Mouse (Mus musculus): ENCODE measurements at regions not wholly inside any gene's neighbourhood (a gene's known extent, or its start where the extent isn't known, plus 50 kb on each side); places are given as distances from the start of the nearest gene placed in this dataset.

DNA sequence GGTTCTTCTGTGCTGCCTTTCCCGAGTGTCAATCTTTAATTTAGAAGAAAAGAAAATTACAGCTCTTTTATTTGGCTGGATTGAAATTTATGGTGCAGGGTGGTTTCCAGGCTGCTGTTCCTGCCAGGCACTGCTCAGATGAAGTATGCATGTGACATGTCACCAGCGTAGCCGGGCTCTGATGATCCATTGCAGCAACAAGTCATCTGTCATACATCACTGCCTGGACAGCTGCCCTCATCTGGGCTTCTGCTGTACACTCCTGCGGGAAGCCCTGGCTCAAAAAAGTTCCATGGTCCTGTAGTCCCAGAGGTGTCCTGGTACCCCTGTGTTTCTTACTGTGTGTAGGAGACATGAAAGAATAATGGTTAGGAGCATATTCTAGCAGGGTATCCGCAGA lies 773.0 kb downstream of the Kcnj2 start:
- DNase-seq (ENCODE audit: low spot score): no peak

DNA sequence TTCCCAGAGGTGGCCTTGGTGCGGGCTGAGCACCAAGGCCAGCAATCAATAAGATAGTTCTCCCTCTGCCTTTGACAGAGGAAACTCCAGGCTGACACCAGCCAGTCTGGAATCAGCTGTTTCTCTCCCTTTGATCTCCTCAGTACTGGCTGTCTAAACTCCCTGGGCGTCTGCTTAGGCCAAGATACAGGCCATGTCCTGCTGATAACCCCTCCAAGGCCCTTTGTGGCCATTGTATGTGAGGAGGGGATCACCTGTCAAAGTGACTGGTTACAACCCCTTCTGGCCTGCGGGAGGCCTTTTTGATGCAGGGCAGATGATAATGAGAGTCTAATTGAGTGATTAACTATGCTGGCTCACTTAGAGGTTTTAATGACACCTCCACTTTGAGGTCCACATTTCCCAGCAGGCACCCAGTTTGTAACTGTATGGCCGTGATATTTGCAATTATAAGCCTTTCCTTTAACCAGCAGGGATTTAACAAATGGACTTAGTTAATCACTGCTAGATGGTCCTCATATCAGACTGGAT lies 777.8 kb downstream of the Kcnj2 start:
- peak; percentile 67 for DNase-seq (ENCODE audit: low spot score)

DNA sequence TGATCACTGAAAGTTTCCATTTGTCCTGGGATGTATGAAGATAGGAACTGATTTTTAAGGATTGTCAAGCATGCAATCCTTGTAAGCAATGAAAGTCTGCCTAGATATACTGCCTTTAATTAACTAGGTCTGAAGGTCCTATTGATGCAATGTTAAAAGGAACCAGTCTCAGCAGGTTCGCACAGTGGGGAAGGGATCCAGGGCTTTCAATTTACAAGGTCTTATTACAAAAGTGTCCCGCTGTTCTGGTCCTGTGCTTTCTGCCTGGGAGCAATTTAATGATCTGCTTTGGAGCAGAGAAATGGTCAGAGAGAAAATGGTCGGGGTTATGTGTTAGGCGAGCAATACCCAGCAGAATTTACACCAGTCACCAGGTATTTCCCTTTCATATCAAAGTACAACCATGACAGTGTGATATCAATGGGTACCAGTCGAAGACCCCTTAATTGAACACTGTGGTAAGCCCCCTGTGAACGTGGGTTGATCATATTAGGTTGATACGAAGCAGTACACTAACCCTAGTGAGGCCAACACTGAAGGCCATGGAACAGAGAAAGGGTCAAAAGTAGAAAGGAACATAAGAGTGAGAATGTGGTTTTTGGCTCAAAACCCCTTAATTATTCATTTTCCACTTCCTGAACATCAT lies 778.5 kb downstream of the Kcnj2 start:
- DNase-seq (ENCODE audit: low spot score): peak; percentile 42

DNA sequence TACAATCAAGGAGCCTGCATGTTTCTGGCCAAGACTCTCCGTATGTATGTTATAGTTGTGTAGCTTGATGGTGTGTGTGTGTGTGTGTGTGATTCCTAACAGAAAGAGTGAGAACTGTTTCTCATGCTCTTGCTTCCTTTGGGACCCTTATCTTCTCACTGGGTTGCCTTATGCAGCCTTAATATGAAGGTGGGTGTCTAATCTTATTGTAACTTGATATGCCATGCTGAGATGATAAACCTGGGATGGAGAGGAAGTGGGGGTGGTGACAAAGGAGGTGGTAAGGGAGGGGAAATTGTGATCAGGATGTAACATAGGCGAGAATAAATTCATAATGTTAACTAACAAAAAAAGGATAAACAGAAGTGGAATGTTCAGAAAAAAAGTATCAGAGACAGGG lies 791.3 kb downstream of the Kcnj2 start:
- DNase-seq (ENCODE audit: low spot score): no peak

DNA sequence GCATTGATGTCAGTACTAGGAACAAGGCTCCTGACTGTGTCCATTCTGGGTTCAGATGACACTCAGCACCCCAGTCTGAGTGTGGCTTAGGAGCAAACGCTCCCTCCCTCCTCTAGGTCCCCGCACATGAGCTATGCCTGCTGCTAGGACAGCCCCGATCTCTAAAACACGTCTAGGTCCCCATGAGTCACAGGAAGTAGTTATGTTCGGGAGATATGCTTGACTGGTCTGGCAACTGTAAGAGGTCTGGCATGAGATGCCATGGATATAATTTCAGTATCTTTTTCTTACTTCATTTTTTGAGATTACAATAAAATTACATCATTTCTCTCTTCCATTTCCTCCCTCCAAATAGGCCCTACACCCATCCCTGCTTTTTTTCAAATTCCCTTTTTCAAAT lies 792.1 kb downstream of the Kcnj2 start:
- DNase-seq (ENCODE audit: low spot score): no peak

DNA sequence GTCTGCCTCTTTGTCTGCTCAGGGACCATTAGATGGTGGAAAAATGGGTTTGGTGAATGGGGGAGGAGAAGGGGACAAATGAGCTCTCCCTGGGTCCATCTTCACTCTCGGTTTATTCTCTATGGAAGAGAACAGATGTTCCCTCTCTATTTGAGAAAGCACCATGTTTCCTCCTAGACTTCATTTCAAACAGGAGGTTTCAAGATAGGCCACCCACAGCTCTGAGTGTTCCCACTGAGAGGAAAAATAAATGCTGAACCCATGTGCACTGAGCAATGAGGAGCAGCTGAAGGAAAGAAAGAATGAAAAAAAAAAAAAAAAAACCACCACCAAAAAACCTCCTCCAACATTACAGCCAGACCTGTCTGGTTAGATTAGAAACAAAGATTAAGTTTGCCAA lies 799.2 kb downstream of the Kcnj2 start:
- DNase-seq (ENCODE audit: low spot score): peak; percentile 18

DNA sequence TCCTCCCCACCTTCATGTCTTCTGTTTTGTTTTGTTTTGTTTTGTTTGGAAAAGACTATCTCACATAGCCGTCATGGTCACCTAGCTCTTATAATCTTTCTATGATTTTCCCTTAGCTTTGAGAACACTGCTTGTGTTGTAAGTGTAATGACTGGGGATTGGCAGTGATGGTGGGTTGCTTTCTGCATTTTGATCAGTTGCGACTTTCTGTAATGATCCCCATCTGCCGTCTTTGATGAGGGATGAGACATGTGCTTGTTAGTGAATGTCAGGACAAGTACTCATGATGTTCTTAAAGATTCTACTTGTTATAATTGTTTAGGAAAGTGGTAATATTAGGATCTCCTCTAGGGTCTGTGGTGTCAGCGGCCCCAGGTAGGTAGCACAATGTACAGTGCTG lies 809.4 kb downstream of the Kcnj2 start:
- no peak for DNase-seq (ENCODE audit: low spot score)

DNA sequence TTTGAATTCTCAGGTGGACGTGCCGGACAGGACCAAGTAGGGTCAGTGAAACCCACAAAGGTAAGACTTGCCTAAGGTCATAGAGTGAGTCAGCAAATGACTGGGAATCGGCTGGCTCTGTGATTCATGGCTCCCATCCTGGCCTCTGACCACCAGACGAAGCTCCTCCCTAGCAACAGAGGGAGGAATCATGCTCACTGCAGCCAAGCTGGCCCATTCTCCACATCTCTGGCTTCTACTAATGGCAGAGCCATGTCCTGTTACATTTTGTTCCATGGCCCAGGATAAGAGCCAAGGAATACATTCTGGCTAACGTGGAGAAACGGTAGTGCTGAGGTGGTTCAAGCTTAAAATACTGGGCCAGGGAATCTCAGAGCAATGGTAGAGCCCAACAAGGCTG lies 814.2 kb downstream of the Kcnj2 start:
- DNase-seq (ENCODE audit: low spot score): no peak

DNA sequence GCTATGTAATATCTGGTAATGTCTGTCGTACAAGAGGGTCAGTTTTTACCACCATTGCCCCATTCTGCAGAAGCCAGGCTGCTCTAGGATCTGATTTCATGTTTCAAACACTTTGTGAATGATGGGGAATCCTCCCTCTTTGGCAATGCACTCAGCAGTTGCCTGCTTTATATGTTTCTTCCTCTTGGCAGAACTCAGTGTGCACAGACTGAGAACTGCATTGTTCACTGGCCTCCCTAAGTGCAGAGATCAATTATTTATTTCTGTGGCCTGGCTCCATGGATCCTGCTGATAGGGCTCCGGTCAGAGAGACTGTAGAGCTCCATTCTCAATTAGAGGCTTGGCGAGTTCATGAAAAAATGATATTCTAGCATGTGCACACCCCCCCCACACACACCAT lies 824.1 kb downstream of the Kcnj2 start:
- no peak for DNase-seq (ENCODE audit: low spot score)

DNA sequence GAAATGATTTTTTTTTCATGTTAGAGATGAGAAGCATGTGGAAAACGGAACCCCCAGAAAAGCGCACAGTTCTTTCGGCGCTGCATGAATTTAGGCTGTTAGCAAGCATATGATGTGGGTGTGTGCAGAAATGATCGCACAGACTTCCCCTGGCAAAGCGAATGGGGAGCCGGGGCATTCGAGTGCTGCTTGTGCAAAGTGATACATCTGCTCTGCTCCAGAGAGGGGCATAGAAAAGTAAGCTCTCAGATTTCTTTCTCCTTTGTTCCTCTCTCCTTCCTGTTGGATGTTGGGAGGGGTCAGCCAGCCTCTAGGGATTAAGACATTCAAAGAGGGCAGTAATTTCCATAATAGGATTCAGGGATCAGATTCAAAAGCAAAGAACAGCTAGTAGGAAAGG lies 827.9 kb downstream of the Kcnj2 start:
- peak; percentile 72 for DNase-seq (ENCODE audit: low spot score)

DNA sequence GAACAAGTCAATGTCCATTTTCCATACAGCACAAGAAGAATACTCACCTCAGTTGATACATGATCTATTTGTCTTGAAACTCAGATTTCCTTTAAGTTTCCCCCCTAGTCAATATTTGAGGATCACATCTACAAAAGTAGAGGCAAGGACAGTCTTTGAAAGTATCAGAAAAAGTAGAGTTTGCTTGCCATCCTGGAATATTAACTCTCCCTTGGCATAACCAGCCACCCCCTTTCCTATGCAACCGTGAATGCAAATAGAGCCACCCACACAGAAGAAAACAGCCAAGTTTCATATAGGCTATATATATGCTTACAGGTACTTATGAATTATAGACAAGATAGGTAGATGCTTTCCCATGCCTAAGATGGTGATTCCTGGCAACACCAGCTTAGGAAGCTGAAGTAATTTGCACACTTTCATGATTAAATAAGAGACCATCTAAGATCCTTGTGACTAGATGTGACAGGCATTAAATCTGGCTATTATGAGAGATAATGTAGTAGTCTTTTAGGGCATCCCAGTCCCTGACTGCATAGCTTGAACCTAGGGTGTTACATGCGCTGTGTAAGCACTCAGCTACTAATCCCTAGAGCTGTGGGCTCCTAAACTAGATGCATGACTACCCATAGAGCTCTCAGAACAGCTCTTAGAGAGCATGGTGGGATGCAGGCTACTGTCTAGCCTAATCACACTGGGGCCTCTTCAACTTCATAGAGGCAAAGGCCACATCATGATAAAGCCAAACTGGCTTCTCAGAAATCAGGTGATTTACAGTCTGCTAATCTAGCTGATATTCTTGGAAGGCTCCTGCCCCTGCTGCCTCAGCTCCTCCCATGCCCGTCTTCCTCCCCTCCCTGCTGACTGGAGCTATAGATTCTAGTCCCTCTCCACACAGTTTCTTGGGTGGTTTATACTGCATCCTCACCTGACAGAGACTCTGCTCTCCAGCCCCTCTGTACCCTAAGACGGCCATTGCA lies 829.5 kb downstream of the Kcnj2 start:
- no peak for DNase-seq (ENCODE audit: low spot score)

DNA sequence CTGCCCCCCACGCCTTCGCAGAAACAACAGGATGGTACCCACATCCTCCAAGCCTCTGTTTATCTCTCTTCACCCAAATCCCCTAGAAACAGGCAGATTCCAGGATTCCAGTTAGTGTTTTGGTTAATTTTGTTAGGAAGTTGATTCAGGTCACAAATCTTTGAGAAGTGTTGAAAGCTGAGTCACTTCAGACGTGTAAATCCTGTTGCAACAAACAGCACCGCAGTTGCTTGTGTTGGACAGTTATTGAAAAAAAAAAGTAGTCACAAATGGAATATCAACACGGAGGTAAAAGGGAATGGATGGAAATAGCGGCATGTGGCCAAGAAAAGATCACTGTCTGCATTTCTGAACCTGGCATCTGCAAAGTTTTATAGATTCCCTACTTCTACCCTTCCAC lies 831.0 kb downstream of the Kcnj2 start:
- no peak for DNase-seq (ENCODE audit: low spot score)

DNA sequence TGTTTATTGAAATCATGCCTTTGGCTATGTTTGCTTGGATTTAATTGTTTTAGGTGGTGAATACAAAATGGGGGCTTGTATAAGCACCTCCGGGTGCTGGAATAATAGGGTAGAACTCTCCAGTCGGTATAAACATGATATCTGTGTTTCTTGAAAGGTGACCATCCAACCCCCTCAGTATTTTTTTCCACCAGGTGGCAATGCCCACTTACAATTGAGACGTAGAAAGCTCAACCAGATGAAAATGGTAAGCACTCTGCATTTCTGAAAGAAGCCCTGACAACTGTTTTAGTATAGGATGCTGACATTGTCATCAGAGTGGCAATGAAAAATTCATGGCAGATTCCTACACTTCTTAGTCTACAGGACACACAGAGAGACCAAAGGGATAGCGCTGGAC lies 838.1 kb downstream of the Kcnj2 start:
- no peak for DNase-seq (ENCODE audit: low spot score)

DNA sequence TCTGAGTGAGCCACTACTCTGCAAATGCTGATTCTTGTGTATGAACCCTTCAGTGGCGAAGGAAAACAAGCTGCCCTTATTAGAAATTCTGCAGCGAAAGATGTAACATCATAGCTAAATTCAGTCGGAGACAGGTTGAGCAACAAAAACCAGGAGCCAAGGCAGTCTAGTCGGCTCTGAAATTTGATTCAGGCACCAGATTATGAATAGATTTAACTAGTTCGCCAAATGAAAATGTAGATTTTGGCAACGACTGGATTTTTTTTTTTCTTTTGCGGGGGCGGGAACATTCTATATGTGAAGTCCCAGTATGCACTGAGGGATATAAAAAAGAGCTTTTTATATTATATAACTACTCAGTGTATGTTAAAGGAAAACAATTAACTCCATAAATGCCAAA lies 847.9 kb downstream of the Kcnj2 start:
- no peak for DNase-seq (ENCODE audit: low spot score)

DNA sequence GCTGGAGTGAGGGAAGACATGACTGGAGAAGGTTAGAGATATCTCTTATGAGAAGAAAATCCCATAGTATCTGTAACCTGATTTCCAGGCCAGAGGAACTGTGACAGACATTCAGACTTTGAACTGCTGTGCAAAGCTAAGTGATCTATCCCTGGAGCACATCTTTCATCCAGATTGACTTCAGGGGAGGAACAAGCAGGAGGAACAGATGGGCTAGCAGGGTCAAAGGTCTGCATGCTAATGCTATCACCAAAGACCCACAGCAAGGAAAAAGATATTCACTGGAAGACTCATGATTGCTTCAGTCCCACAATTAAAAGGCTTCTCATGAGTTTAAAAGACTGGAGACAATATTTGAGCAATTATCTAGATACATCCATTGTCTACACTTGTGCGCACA lies 855.7 kb upstream of the Sox9 start:
- peak; percentile 62 for DNase-seq (ENCODE audit: low spot score)

DNA sequence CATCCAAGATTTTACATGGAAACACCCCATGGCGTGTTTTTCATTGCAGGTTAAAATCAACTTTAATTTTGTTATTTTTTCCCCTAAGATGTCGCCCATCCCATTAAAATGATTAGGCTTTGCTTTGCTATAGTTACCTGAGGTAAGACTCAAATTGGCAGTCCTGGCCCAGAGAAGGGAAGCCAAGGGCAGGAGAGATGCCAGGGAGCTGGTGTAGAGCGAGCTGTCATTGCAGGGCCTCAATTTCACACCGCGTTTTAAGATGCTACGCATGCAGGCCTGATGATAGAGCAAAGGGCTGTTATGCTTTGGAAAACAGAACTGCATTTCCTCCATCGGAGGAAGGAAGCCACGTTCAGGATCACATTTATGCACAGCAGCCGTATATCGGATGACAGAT lies 852.7 kb upstream of the Sox9 start:
- DNase-seq (ENCODE audit: low spot score): no peak

DNA sequence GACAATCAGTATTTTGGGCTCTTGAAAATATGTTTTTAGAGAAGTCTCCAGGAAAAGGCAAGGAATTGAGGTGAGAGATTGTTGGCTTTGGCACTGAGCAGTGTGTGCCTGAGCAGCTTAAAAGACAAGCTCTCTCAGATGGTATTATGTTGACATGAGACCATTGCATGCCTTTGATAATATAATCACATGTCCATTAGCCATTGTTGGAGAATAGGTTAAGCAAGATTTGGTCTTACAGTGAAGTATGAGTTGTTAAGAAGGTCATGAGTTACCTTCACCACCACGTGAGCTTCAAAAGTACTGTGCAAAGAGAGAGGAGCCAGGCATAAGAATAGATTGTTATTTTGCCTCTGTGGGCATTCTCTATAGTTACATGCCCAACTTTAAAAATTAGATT lies 850.0 kb upstream of the Sox9 start:
- DNase-seq (ENCODE audit: low spot score): no peak

DNA sequence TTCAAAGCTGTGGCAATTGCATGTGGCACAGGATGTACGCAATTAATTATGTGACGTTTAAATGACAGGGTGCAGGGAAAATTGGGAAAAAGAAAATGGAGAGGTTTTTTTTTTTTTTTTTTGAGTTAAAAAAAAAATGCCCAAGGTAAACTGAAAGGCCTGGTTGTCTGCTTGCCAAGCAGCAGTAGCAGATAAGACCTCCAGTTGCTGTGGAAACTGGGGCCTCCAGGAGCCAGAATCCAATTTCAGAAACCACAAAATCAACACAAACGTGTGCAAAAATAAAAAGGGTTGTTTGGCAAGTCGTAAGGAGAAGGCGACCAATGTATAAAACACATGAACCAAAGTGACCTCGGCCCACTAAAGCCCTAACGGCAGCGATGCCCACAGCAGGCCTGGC lies 837.7 kb upstream of the Sox9 start:
- no peak for DNase-seq (ENCODE audit: low spot score)

DNA sequence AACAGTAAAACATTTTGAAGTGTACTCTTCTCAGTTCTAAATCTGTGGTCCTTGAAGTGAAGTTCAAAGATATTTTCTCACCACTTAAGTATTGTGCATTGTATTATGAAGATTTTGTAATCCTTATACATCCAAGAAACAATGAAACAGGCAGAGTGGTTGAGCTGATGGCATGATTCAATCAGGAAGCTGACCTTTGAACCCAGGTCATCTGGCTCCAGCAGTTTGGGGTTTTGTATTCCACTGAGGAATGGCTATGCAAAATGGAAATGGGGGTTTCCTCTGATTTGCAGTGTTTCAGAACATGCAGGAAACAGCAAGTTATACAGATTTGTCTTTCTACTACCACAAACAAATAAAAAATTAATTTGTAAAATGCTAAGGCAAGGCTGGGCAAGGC lies 836.2 kb upstream of the Sox9 start:
- DNase-seq (ENCODE audit: low spot score): peak; percentile 62

DNA sequence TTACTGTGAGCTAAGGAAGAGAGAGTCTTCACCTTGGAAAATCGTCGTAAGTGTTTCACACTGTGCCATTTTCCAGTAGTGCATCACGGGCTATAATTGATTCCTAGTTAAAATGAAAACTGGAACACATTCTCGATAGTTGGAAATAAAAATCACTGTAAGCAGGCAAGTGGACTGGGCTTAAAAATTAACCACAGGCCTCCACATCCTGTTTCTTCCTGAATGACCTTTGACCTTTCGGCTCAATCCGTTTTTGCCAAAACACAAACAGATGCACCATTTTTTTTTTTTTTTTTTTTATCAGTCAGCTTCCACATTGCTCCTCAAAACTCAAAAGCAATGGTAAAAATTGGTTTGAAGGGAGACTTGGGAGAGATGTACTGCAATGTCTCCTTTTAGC lies 834.4 kb upstream of the Sox9 start:
- no peak for DNase-seq (ENCODE audit: low spot score)

DNA sequence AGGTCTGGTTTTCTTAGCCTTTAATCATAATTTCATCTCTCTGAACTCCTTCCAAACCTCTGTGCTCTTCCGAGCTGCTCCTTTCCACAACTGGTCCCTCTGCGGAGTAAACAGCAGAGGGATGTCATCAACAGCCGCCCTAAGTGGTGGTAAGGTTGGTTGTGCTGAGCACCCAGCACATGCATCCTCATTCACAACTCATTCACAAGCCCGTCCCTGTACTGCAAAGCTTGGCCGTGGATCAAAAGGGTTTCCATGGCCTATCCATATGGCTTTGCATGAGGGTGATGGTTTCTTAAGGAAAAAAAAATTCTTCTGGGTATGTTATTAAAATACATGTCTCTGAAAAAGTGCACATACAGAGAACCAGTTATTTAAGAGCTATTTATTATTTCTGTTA lies 828.6 kb upstream of the Sox9 start:
- no peak for DNase-seq (ENCODE audit: low spot score)

DNA sequence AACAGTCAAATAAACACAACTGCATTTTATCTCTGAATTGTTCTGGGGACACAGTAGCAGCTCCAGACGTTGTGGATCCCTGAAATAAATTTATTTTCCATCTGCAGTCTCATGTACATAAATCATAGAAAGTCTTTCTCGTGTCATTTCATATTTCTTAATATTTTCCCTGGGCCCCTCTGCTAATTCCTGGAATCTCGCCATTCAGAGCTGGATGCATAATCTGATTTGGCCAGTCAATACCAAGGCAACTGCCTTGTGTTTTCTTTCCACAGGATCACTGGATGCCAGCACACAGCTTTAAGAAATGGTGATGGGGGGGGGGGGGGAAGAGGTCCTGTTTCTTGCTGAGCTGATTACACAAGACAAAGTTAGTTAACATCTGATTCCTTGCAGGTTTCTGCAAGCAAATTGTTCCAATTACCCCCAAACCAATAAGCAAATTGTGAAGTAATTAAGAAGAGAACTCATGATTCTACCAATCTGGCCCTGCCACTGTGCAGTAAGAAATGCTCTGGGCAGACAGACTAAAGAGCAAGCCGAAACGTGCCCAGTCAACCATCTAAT lies 824.2 kb upstream of the Sox9 start:
- DNase-seq (ENCODE audit: low spot score): no peak
